Mouse (Mus musculus) CH12.LX (cell line): ENCODE results near the gene Gm10563. TPM values are rescaled to one million over a fixed set of nuclear protein-coding genes. Genes with fewer than 3 reads are reported as not detected.

ENCODE experiments used
- DNase-seq: peaks from one replicate; pipeline ENCODE4 v3.0.0-alpha.2; 2013; ENCODE audit errors: extremely low read depth
- H3K27ac ChIP-seq: 2 replicates; pipeline ENCODE4 v1.5.1; 2012; ENCODE audit warnings: low read depth, mild to moderate bottlenecking, control low read depth, moderate library complexity; ENCODE audit not compliant: insufficient read depth
- H3K27me3 ChIP-seq: replicated peaks from 2 replicates; pipeline ENCODE3; 2012; ENCODE audit warnings: inconsistent platforms
- H3K36me3 ChIP-seq, 2 experiments: replicated peaks in 1 of 2; 2 replicates each; pipeline versions ENCODE3 to v1.6.1; 2012; ENCODE audit warnings: inconsistent platforms in 1 of 2, low read length in 1 of 2, mild to moderate bottlenecking in 1 of 2, mixed read lengths in 1 of 2, moderate library complexity in 1 of 2; ENCODE audit not compliant: control insufficient read depth in 1 of 2, insufficient read depth in 1 of 2
- H3K4me1 ChIP-seq, 2 experiments: 2 replicates each; pipeline ENCODE4 v1.6.1; 2012; ENCODE audit warnings: inconsistent platforms in 1 of 2, moderate library complexity in 1 of 2; ENCODE audit not compliant: insufficient read depth in 2 of 2, control insufficient read depth in 1 of 2
- H3K4me2 ChIP-seq: 2 replicates; pipeline ENCODE4 v1.6.1; 2012; ENCODE audit warnings: low read depth, mild to moderate bottlenecking, control low read depth; ENCODE audit not compliant: poor library complexity, insufficient read depth, severe bottlenecking
- H3K4me3 ChIP-seq, 3 experiments: fragments of 150-350 bp in 1 of 3; sonication (generic) in 1 of 3; replicated peaks in 1 of 3; 2 replicates each; pipeline versions ENCODE3 to v1.5.1; 2011 to 2012; ENCODE audit warnings: low read depth in 2 of 3, low read length in 2 of 3, mild to moderate bottlenecking in 2 of 3, moderate library complexity in 2 of 3, control low read depth in 1 of 3, improper control_type of control experiment in 1 of 3, inconsistent platforms in 1 of 3, mixed read lengths in 1 of 3; ENCODE audit not compliant: poor library complexity in 1 of 3
- H3K79me2 ChIP-seq: replicated peaks from 2 replicates; pipeline ENCODE4 v1.6.1; 2012; ENCODE audit warnings: mild to moderate bottlenecking, moderate library complexity; ENCODE audit not compliant: control insufficient read depth, poor library complexity, insufficient read depth, severe bottlenecking; ENCODE audit errors: extremely low read depth
- H3K9ac ChIP-seq: 2 replicates; pipeline ENCODE4 v1.6.1; 2012; ENCODE audit warnings: low read depth, mild to moderate bottlenecking, control low read depth, moderate library complexity; ENCODE audit not compliant: insufficient read depth
- H3K9me3 ChIP-seq: replicated peaks from 2 replicates; pipeline ENCODE3; 2012; ENCODE audit warnings: low read length, inconsistent platforms, mixed read lengths
- MAZ ChIP-seq: IDR thresholded peaks from 2 replicates; pipeline ENCODE4 v1.6.1; 2012; ENCODE audit warnings: low read depth, mild to moderate bottlenecking, inconsistent platforms, low read length, improper control_type of control experiment, moderate library complexity
- MEF2A ChIP-seq: IDR thresholded peaks from 2 replicates; pipeline ENCODE4 v1.6.1; 2014; ENCODE audit warnings: low read depth, mild to moderate bottlenecking, inconsistent platforms, low read length, improper control_type of control experiment, borderline replicate concordance
- MXI1 ChIP-seq: IDR thresholded peaks from 2 replicates; pipeline ENCODE4 v1.6.1; 2011; ENCODE audit warnings: mild to moderate bottlenecking, low read depth, low read length, improper control_type of control experiment
- NRF1 ChIP-seq: IDR thresholded peaks from 2 replicates; pipeline ENCODE4 v1.6.1; 2014; ENCODE audit warnings: low read depth, mild to moderate bottlenecking, inconsistent platforms, low read length, improper control_type of control experiment, moderate library complexity
- PAX5 ChIP-seq: IDR thresholded peaks from 2 replicates; pipeline ENCODE4 v1.6.1; 2012; ENCODE audit warnings: low read length, inconsistent platforms, mixed read lengths
- SMC3 ChIP-seq: IDR thresholded peaks from 2 replicates; pipeline ENCODE4 v1.6.1; 2011; ENCODE audit warnings: low read depth, low read length, improper control_type of control experiment
- USF2 ChIP-seq: conservative IDR thresholded peaks from 2 replicates; pipeline ENCODE4 v1.6.1; 2011; ENCODE audit warnings: low read depth, low read length, improper control_type of control experiment
- ZC3H11A ChIP-seq: IDR thresholded peaks from 2 replicates; pipeline ENCODE4 v1.6.1; 2012; ENCODE audit warnings: low read depth, mild to moderate bottlenecking, inconsistent platforms, low read length, improper control_type of control experiment
- ZMIZ1 ChIP-seq: IDR thresholded peaks from 2 replicates; pipeline ENCODE4 v1.6.1; 2012; ENCODE audit warnings: low read depth, mild to moderate bottlenecking, inconsistent platforms, low read length, improper control_type of control experiment
- dilution Hi-C: fragments of 300-500 bp; cut with MboI; formaldehyde crosslinking; loops from 2 replicates; pipeline ENCODE4 v1.14.3; 2020; ENCODE audit warnings: low sequenced_read_pairs; ENCODE audit not compliant: extremely low pct_unique_long_range_greater_than_20kb, extremely low pct_ligation_motif_present
- in situ Hi-C: fragments of 300-500 bp; cut with MboI; formaldehyde crosslinking; loops from 3 replicates; pipeline ENCODE4 v1.14.3; 2019; ENCODE audit warnings: low sequenced_read_pairs, low pct_ligation_motif_present, low pct_unique_long_range_greater_than_20kb, mixed read lengths
- polyA plus RNA-seq: library from polyadenylated mRNA; unstranded; fragments of >175 nt; gene quantifications from 2 replicates; pipeline ENCODE4 v1.2.1, GENCODE M21; 2012; ENCODE audit warnings: low read depth; ENCODE audit not compliant: insufficient read length
- total RNA-seq, 2 experiments: library from RNA; depleted of rRNA; stranded (reverse); fragments of 300-350 nt in 1 of 2; fragments of >200 nt in 1 of 2; gene quantifications; 2 replicates each; pipeline ENCODE4 v1.2.3; 2012 to 2014

The Gm10563 gene
- total and polyA plus RNA-seq, 3 experiments, result not detected

DNA sequence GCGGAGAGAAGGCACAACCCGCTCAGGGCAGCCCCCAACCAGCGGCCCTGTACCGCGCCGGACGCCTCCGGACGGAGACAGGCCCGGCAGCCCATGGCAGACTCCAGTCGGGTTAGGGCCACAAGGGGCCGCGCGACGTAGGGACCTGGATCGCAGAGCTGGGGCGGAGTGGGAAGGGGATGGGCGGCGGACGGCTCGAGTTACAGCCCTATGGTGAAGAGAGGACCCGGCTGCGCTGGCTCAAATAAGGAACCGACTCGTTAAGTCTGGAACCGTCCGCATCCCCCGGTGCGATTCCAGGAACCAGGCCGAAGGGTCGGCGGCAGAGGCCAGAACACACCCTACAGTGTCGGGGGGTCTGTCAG lies 7.9 kb upstream of the Gm10563 start, which contains the start of gene Mmp23:
TSS of gene Mmp23 (minus strand) at position 299 of the 365 bp plus-strand sequence.
- no peak within 1 kb of the TSS for H3K9ac ChIP-seq
- H3K4me3 ChIP-seq, result no peak within 1 kb of the TSS
- H3K79me2 ChIP-seq, result no peaks in the 10 kb centered on the region
- in situ Hi-C loops (no loop called here), dilution Hi-C loops (no loop called here)
- no peak within 1 kb of the TSS for H3K27ac ChIP-seq
- no peaks in the 10 kb centered on the region for H3K9me3 ChIP-seq
- H3K4me1 ChIP-seq, result peaks cover 3 to 5% of the 10 kb centered on the region in 2 experiments; a peak in 3 of 4 replicates
- H3K36me3 ChIP-seq, result peaks cover 96 to 100% of the 10 kb centered on the region in 2 experiments
- H3K4me2 ChIP-seq, result no peak within 1 kb of the TSS
- no peaks in the 10 kb centered on the region for H3K27me3 ChIP-seq
- no peak for DNase-seq
- TF ChIP-seq PAX5, result no peak
- no peak for TF ChIP-seq USF2
- TF ChIP-seq ZC3H11A, result no peak

DNA sequence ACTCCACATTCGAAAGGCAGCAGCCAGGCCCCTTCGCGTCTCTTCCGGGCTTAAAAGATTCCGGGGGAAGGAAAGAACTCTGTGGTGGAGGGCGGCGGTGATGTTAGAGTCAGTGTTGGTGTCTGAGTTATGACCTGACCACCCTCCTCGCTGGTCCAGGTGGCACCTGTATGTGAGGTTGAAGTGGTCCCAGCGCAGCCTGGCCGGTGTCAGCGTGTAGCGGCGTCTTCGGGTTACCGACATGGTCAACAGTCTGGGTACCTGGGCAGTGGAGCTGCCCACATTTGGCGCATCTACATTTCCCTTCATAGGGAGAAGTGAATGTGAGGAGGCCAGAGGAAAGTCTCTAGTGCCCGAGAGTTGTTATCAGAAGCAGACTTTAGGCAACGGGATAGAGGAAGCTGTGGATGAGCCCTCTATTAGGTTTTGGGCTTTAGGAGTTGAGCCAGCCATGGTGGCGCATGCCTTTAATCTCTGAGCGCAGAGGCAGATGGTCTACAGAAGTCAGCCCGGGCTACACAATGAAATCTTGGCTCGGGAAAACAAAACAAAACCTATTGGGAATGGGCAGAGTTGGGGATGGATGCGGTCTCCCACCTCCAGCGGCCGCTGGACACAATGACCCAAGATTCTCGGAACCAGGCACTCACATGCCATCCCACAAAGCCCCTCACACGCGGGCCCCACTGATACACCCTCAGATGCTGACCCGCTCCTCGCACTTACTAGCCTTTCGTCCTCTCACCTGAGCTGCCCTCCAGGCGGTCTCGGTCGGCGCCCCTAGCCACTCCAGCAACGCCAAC lies 7.3 kb upstream of the Gm10563 start:
- Histone ChIP-seq H3K4me3 (no peak overlapping the region), H3K4me1 (peaks cover 3 to 5% of the 10 kb centered on the region in 2 experiments; a peak in 3 of 4 replicates), H3K27ac (no peak overlapping the region), H3K9ac (no peak overlapping the region), H3K9me3 (no peaks in the 10 kb centered on the region), H3K4me2 (no peak overlapping the region), H3K27me3 (no peaks in the 10 kb centered on the region), H3K79me2 (no peaks in the 10 kb centered on the region), H3K36me3 (peaks cover 96 to 100% of the 10 kb centered on the region in 2 experiments)
- DNase-seq, result no peak
- dilution Hi-C loops, result no loop called here
- in situ Hi-C loops, result no loop called here
- TF ChIP-seq ZC3H11A (no peak), NRF1 (no peak), SMC3 (no peak), MEF2A (no peak), ZMIZ1 (no peak), MAZ (no peak)

DNA sequence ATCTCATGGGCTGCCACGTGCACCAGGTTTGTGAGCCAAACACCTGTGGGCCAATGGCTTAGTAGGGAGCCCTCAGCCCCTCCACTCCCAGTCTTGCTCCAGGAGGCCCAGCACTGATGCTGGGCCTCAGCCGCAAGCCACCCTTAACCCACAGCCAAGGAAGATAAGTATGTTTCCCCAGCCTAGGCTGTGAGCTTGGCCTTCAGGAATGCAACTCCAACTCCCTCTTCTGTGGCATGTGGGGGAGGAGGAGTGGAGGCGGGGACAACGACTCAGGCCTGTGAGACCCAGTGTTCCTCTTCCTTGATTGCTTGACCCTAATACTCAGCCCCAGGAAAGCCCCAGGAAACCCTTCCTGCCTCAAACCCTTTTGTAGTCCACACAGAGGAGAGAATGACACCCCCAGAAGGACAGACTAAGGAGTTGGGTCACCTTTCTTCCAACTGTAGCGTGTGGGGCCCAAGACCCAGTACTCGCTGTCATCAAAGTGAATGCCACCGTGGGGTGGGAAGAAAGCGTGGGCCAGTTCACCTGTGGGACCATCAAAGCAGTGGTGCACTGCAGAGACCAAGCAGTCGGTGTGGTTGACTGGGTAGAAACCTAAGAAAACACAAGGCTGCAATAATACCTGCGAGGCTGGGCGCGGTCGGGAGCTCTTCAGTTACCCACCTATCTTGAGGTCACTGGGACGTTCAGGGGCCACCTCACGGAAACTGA lies 6.5 kb upstream of the Gm10563 start:
- in situ Hi-C loops (no loop called here), dilution Hi-C loops (no loop called here)
- Histone ChIP-seq H3K9ac (no peak overlapping the region), H3K4me2 (no peak overlapping the region), H3K4me1 (peaks cover 3 to 5% of the 10 kb centered on the region in 2 experiments; a peak in 3 of 4 replicates), H3K36me3 (peaks cover 93 to 97% of the 10 kb centered on the region in 2 experiments), H3K27ac (no peak overlapping the region), H3K79me2 (no peaks in the 10 kb centered on the region), H3K4me3 (no peak overlapping the region), H3K9me3 (no peaks in the 10 kb centered on the region), H3K27me3 (no peaks in the 10 kb centered on the region)
- TF ChIP-seq MEF2A (no peak), MXI1 (no peak)
- no peak for DNase-seq
